Mouse (Mus musculus) lung, adult 2 months (tissue): Measurements from ENCODE around the gene Trim72.

ENCODE experiments used
- CTCF ChIP-seq: fragments of 200-500 bp; IDR thresholded peaks from 2 replicates; pipeline ENCODE4 v1.5.1; 2011; ENCODE audit warnings: mild to moderate bottlenecking, low read length, control low read depth; ENCODE audit not compliant: insufficient read depth
- POLR2A ChIP-seq: fragments of 200-500 bp; IDR thresholded peaks from 2 replicates; pipeline ENCODE4 v1.6.1; 2011; ENCODE audit warnings: low read depth, mild to moderate bottlenecking, control low read depth, low read length, borderline replicate concordance; ENCODE audit errors: extremely low read depth

DNA sequence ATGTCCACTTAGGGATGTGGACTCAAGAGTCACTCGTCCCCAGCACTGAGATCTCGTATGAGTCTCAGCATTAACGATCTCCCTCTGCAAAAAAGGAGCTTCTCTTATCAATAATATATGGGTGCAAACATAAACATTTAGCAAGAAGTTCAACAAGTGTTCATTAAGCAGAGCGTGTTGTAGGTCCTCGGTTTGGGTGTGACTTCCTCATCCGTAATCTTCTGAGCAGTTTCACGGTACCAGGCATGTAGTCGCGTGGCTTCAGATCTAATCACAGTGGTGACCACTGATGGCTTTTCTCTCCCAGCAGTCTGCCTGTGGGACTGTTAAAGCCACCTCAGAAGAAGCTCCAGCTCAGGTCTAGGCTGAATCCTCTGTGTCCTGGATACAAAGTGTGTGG lies 20.6 kb downstream of the Trim72 start:
- no peak for TF ChIP-seq POLR2A
- TF ChIP-seq CTCF, result no peak
